Mouse (Mus musculus) A20 (cell line): ENCODE measurements around the gene Mfn1.

Experiments used
- DNase-seq: peaks from one replicate; pipeline ENCODE4 v3.0.0-alpha.2; 2011; ENCODE audit warnings: low read depth, low spot score

Gene Mfn1

DNA sequence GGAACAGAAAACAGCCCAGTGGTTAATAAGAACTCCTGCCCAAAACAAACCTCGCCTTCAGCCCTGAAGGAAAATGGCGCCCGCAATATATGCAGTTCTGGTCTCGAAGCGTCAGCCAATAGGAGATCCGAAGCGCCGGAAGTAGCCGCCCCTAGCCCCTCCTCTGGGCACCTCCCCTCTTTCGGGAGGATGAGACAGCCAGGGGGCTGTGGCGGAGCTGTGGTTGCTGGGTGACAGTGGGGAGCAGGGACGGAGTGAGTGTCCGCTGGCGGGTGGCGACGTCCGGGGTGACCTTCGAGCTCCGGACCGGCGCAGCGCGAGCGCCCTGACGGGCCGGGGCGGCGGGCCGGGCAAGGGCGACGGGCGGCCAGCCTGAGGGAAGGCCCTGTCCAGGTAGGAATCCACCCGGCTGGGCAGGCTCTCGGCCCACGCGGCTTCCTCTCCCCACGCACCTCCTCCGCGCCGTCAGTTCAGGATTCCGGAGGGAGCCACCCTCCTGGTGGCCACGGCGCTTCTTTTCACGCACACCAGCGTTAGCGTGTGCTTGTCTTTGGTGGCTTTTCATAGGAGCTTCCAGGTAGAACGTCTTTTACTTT is at the start of gene Mfn1:
Mfn1 (plus strand) TSS at position 163 of the 596 bp plus-strand sequence.
- DNase-seq: peak; percentile 96

DNA sequence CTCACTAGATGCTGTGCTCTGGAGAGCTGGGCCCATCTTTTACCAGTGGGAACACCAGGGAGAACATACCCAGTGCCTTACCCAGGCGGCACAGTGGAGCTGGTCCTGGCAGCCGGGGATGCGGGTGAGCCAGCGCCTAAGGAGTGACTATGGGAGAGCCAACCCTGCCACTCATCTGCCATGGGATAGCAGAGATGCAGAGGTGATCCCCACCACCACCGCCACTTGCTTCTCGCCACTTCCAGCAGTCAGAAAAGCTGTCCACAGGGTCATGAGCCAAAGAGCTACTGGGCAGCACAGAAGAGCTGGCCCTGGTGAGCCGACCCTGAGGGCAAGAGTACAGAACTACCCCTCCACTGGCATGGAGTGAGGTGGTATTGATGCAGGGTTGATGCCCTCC is 49.3 kb upstream of the Mfn1 start:
- DNase-seq: no peak

DNA sequence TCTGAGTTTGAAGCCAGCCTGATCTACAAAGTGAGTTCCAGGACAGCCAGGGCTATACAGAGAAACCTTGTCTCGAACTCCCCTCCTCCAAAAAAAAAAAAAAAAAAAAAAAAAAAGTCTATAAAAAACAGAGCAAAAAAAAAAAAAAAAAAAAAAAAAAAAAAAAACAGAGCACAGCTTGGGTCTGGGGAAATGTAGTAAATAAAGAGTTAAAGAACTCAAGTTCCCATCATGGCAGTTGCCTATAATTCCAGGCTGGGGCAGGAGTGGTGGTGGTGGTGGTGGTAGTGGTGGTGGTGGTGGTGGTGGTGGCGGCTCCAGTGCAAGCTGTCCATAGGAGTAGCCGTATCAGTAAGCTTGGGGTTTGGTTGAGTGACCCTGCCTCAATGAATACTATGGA is 46.2 kb upstream of the Mfn1 start:
- DNase-seq: no peak

DNA sequence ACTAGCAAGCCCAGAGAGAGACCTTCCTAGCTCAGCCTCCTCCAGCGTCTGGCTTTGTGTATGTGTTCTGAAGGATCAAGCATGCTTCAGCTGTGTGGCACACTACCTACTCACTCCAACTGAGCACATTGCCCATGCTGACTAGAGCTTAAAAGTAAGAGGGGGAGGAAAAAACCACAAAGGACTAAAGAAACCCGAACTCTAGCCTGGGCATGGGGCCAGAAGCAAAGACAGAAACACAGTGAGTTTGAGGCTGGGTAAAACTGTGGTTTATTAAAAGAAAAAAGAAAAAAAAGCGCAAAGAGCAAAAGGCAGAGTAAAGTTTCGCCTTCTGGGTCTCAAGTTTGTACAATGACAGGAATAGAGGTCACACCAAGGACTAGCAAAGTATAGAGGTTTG is 42.7 kb upstream of the Mfn1 start:
- DNase-seq: peak; percentile 26

DNA sequence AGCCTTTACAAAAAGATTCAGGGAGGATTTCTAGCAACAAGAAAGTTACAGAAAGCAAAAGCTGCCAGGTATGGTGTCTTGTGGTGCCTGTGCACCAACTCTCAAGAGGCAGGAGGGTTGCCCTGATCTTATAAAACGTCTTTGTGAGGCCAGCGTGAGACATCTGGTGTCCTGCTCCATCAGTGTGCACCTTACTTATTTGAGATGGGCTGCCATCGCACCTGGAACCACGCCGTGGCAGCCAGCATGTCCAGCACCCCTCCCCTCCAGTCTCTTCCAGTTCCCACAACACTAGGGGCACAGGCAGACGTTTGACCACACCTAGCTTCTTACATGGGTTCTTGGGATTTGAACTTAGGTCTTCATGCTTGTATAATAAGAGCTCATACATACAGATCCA is 41.1 kb upstream of the Mfn1 start:
- DNase-seq: no peak

DNA sequence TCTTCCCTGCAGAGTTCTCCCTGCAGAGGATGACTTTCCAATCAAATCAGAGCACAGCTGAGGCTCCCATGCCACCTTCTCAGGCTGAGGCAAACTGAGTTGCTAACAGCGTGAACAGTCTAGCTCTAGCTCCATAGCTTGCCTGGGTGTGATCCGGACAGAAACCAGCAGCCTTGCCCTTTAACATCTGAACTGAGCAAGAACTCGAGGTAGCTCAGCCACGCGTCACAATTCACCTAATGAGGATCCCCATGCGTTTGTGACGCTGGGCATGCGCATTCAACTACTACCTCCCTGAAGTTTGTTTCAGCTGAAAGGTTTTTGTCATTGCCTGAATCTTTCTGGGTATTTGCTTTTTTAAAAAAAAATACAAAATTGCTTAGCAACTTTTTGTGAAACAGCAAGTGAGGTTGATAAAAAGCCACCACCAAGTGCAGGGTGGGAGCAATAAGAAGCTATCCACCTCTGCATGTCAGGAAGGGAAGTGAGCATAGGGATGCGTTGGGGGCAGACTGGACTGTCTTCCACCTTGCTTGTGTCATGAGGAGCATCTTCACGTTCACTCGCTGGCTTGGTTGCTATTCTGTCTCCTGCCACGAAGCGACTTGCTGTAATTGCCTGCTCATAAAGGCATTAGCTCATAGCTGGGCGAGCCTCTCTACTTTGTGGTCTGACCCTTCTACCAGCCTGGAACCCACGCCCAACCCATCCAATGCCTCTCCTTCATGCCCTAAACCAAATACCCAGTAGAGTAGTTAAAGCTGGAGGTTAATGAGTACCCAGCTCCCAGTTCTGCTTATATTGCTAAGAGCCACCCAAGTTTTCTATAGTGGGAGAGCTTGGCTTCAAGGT is 39.0 kb upstream of the Mfn1 start:
- peak; percentile 91 for DNase-seq

DNA sequence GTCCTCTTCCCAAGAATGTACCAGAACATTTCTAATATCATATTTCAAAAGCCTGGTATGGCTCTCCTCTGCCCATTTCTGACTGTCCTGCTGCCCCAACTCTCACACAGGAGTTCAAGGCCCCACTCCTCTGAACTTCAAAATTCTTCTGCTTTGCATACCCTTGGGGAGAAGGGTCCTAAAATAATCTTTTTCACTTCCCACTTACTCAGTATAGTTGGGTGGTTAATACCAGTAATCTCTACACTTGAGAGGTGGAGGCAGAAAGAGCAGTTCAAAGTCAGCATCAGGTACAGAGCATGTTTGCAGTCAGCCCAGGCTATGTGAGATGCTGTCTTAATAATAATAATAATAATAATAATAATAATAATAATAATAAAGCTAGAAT is 38.3 kb upstream of the Mfn1 start:
- peak; percentile 87 for DNase-seq

DNA sequence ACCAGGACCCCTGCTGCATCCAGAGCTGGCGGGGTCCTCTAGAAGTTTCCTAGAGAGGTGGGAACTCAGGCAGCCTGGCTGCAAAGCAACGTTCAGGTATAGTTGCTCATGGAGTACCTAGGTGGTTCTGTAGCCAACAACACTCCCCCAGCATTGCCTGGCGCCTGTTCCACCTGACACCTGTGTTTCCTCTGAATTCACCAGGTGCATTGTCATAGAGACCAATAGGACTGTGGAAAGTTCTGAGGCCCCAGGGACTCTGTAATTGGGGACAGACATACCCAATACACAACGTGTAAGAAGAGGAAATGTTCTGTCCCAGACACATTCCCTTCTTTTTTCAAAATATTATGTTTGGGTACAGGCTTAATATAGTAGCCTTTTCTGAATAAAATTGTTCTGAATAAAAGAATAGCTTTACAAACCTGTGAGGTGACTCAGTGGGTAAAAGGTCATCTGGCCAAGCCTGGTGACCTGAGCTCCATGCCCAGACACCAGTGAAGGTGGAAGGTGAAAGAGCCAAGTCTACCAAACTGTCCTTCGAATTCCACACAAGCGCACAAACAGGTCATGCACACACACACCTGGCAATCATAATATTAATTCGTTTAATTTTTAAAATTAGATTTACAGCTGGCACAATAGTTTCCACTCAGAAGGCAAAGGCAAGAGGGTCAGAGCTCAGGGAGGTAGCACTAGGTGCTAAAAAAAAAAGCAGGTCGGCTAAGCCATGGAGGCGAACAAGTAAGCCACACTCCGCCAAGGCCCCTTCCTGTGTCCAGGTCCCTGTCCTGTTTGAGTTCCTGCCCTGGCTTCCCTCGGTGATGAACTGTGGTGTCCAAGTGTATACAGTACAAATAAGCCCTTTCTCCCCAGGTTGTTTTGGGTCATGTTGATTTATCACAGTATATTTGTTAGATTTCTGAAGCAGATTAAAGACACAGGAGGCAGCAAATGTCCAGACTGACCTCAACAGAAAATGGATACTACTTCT is 36.9 kb upstream of the Mfn1 start, which contains the start of gene Kcnmb3:
Kcnmb3 (minus strand) TSS at position 135 of the 994 bp plus-strand sequence.
- DNase-seq: peak; percentile 66

DNA sequence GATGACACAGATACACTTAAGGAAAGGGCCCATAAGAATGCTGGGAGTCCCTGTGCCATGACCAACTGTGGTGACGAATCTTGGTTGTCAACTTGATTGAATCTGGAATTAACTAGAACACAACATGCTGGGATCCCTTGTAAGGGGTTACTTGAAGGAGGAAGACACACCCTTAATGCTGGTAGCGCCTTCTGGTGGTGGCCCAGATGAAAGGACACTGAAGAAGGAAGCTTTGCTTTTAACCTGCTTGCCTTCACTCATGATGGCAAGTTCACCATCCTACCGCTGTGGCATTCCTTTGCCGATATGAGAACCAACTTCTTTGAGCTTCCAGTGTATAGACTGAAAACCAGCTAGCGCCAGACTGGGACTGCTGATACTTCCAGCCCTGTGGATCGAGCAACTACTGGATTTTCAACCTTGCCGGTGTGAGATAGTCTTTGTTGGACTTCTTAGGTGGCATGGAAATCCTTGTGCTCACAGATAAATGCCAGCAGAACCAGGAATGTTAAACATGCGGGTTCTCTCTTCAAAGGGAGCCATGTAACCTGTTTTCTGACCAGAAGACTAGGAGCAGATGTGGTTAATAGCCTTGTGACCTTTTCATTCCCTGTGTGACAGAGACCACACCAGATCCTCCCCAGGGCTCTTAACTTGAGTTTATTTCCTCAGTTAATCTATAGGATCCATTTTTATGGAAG is 34.7 kb upstream of the Mfn1 start:
- peak; percentile 79 for DNase-seq

DNA sequence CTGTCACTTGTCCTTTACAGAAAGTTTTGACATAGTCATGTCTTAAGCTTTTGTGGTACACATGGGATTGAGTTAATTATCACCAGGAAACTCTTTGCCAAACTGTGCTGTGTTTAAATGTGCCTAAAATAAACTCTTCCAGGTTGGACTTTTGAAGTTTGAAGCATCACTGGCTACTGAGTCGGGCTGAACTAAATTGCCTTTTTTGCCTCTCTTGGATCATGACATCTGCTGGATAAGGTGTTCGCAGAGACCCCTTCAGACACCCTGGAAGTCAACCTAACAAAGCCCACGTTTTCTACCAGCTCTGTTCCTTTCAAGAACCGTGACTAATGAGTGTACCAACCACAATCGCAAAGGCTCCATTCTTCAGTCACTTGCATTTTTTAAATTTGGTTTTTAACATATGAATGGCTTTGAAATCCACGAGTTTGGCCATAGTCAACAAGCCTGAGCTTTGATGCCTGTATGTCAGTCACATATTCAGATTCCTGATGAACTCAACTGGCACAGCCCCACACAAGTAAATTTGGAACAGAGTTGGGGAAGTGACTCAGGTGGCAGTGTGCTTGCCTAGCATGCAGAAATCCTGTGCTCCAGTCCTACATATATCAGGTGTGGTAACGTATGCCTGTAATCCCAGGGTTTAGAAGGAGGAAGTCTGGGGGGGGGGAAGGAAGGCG is 34.0 kb upstream of the Mfn1 start:
- DNase-seq: no peak

DNA sequence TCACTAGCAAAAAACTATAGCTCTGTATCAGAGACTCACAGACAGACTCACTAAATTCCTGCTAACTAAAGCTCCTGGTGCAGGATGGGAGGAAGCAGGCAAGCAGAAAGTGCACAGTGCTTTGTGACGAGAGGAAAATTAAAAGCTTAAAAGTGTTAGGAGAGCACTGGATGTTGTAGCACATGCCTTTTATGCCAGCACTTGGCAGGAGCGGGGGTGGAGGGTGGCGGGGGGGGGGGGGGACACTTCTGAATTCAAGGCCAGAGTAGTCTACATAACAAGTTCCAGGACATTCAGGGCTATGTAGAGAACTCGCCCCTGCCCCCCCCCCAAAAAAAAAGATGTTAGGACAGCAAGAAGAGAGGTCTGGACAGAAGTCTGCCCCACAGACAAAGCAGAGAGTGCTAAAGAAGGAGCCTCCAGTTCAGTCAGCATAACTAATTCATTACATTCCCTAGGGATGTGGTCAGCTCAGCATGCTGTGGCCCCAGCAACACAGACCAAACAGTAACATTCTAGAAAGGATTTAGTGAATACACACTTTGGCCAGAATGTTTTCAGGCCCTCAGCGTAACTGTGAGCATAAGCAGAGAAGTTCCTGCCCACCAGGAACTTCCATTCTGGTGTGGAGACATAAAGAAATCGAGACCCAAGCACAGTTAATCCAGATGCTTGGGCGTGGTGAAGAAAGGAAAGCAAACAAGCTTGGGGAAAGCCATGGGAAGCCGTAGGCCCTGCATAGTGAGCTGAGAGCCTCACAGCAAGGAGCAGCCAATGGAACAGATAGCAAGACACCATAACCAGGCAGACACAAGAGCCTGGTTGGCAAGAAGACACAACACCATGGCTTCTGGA is 33.2 kb upstream of the Mfn1 start:
- no peak for DNase-seq

DNA sequence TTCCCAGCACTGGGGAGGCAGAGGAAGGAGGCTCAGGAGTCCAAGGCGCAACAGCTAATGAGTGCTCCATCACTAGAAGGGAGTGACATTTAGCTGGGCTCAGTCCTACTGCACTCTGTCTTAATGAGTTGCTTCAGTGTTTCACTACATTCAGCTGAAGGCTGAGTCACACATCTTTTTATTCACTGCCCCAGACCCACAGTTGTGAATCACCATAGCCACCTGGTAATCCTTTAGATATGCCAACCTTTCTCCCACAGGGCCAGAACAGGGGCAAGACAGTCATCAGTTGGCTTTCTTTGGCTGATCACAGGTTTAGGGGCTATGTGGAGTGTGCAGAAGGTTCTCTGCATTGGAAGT is 32.6 kb upstream of the Mfn1 start:
- DNase-seq: no peak

DNA sequence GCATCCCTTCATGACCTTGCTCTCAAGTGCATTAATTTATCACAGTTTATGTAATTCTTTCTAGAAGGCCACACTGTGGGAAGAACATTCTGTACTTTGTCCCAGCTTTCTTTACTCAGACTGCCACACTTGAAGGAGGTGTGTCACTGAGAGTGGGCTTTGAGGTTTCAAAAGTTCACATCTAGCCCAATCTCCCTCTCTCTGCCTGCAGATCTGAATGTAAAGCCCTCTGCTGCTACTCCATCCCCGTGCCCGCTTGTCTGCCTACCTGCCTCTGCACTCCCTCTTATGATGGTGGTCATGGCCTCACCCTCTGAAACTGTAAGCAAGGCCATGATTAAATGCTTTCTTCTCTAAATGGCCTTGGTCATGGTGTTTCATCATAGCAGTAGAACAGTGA is 28.9 kb upstream of the Mfn1 start:
- no peak for DNase-seq

DNA sequence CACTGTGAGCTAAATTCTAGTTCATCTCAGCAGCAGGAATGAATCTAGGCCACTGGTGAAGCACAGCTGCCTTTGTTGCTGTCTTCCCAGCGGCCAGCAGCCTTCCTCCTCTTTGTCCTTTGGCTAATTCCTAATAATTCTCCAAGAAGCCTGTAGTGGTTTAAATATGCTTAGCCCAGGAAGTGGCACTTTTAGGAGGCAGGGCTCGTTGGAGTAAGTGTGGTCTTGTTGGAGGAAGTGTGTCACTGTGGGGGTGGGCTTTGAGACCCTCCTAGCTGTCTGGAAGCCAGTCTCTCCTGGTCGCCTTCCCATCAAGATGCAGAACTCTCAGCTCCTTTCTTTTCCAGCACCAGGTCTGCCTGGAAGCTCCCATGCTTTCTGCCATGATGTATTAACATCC is 23.4 kb upstream of the Mfn1 start:
- no peak for DNase-seq

DNA sequence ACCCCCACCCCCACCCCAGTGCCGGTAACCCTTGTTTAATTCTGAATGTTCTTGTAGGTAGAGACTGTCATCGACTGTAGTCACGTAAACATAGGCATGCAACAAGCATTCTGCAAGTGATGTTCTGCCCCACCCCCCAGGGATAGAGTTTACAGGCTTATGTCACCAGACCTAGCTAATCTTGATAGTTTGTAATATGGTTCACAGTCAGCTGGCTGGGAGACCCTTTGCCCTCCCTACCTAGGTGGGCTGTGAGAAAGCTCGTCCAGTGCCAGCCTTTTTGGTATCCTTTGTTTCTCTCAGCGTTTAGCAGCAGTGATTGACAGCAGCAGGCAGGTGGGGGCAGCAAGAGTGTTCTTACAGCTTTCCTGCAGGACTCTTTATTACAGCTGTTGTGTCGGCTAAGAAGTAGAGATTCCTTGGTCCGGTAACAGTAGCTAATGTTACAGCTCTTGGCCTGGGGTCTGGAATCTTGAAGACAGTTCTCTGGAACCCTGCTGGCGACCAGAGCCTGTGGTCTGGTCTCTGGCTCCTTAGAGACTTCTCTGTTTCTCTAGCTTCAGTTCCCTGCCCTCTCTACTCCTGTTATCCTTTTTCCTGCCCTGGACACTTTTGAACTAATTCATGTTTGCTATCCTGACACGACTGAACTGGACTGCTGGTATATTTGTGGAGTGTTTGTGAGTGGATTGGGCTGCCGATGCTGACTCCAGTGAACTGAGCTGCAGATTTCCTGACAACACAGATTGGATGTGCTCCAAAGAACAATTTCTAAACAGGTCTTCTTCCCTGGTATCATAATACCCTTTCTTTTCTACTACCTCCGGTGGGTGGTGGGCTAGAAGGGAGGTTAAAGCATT is 22.7 kb upstream of the Mfn1 start:
- DNase-seq: no peak

DNA sequence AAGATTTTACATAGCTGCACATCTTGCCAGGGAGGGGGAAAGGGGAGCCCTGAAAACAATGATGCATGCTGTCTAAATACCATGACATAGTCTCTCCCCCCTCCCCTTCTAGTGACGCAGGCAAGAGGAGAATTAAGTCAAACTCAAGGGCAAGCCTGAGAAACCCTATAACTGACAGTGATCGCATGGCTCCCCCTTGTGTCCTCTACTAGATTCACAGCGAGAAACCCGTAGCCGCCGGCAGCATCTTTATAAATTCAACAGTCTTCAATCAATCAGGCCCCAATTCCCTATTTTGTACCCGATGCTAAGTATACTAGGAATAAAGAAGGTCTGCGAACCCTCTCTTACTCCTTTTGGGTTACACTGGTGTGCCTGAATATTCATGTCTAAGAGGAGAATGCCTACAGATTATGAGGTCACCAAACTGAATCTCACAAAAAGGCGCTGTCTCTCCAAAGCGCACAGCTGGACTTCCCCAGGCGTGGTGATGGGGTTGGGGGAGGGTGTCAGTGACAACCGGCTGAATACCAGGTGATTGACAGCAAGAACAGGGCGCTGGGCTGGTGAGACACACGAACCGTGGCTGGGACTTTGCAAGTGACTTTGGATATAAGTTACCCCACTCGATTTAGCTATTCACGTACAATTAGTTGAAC is 20.5 kb upstream of the Mfn1 start:
- DNase-seq: peak; percentile 91

DNA sequence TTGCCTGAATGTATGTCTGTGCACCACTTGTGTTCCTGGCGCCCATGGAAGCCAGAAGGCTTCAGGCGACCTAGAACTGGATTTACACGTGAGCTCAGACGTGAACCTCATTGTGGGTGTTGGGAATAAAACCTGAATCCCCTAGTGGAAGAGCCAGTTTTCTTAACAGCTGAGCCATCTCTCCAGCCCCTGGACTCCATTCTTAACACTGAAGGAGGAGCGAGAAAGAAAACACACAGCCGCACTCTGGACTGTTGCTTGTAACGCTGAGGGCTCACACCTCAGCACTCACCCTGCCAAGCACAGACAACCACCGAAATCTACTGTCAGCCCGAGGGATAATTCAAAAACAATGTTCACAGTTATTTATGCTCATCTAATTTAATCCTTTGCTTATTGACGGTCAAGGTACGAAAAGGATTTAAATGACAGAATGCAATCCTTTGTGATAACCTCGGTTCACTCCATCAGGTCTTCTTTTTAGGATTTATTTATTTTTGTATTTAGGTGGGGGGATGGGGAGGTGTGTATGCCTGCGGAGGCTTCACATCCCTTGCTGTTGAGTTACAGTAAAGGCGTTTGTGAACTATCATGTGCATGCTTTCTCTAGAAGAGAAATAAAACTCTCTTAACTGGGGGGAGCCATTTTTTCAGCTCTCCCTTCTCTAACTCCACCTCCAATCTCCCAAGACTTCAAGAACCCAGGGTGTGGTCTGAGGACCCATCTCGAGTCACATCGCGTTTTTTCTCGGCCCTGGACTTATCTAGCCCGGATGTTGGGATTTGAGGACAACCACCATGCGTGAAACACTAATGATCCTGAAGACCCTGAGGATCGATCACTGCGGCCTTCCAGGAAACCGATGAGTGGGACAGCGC is 19.5 kb upstream of the Mfn1 start, which contains the start of gene Zfp639:
Zfp639 (plus strand) TSS at position 764 of the 879 bp plus-strand sequence.
- peak; percentile 71 for DNase-seq
